Mouse (Mus musculus) CH12.LX (cell line): Measurements from ENCODE around the gene Alg5. TPM values are rescaled to one million over a fixed set of nuclear protein-coding genes. Genes with fewer than 3 reads are reported as not detected.

Source experiments
- DNase-seq: peaks from one replicate; pipeline ENCODE4 v3.0.0-alpha.2; 2013; ENCODE audit errors: extremely low read depth
- H3K27ac ChIP-seq: 2 replicates; pipeline ENCODE4 v1.5.1; 2012; ENCODE audit warnings: low read depth, mild to moderate bottlenecking, control low read depth, moderate library complexity; ENCODE audit not compliant: insufficient read depth
- H3K27me3 ChIP-seq: replicated peaks from 2 replicates; pipeline ENCODE3; 2012; ENCODE audit warnings: inconsistent platforms
- H3K36me3 ChIP-seq, 2 experiments: replicated peaks in 1 of 2; 2 replicates each; pipeline versions ENCODE3 to v1.6.1; 2012; ENCODE audit warnings: inconsistent platforms in 1 of 2, low read length in 1 of 2, mild to moderate bottlenecking in 1 of 2, mixed read lengths in 1 of 2, moderate library complexity in 1 of 2; ENCODE audit not compliant: control insufficient read depth in 1 of 2, insufficient read depth in 1 of 2
- H3K4me1 ChIP-seq, 2 experiments: 2 replicates each; pipeline ENCODE4 v1.6.1; 2012; ENCODE audit warnings: inconsistent platforms in 1 of 2, moderate library complexity in 1 of 2; ENCODE audit not compliant: insufficient read depth in 2 of 2, control insufficient read depth in 1 of 2
- H3K4me2 ChIP-seq: 2 replicates; pipeline ENCODE4 v1.6.1; 2012; ENCODE audit warnings: low read depth, mild to moderate bottlenecking, control low read depth; ENCODE audit not compliant: poor library complexity, insufficient read depth, severe bottlenecking
- H3K4me3 ChIP-seq, 3 experiments: fragments of 150-350 bp in 1 of 3; sonication (generic) in 1 of 3; replicated peaks in 1 of 3; 2 replicates each; pipeline versions ENCODE3 to v1.5.1; 2011 to 2012; ENCODE audit warnings: low read depth in 2 of 3, low read length in 2 of 3, mild to moderate bottlenecking in 2 of 3, moderate library complexity in 2 of 3, control low read depth in 1 of 3, improper control_type of control experiment in 1 of 3, inconsistent platforms in 1 of 3, mixed read lengths in 1 of 3; ENCODE audit not compliant: poor library complexity in 1 of 3
- H3K79me2 ChIP-seq: replicated peaks from 2 replicates; pipeline ENCODE4 v1.6.1; 2012; ENCODE audit warnings: mild to moderate bottlenecking, moderate library complexity; ENCODE audit not compliant: control insufficient read depth, poor library complexity, insufficient read depth, severe bottlenecking; ENCODE audit errors: extremely low read depth
- H3K9ac ChIP-seq: 2 replicates; pipeline ENCODE4 v1.6.1; 2012; ENCODE audit warnings: low read depth, mild to moderate bottlenecking, control low read depth, moderate library complexity; ENCODE audit not compliant: insufficient read depth
- H3K9me3 ChIP-seq: replicated peaks from 2 replicates; pipeline ENCODE3; 2012; ENCODE audit warnings: low read length, inconsistent platforms, mixed read lengths
- BHLHE40 ChIP-seq: IDR thresholded peaks from 2 replicates; pipeline ENCODE4 v1.6.1; 2011; ENCODE audit warnings: mild to moderate bottlenecking, low read depth, low read length, improper control_type of control experiment
- CHD2 ChIP-seq: IDR thresholded peaks from 2 replicates; pipeline ENCODE4 v1.6.1; 2011; ENCODE audit warnings: low read length, improper control_type of control experiment
- EP300 ChIP-seq: IDR thresholded peaks from 2 replicates; pipeline ENCODE4 v1.6.1; 2011; ENCODE audit warnings: low read length, improper control_type of control experiment
- ETS1 ChIP-seq: conservative IDR thresholded peaks from 2 replicates; pipeline ENCODE4 v1.6.1; 2012; ENCODE audit warnings: low read depth, mild to moderate bottlenecking, inconsistent platforms, low read length, improper control_type of control experiment, moderate library complexity
- HCFC1 ChIP-seq: IDR thresholded peaks from 2 replicates; pipeline ENCODE4 v1.6.1; 2012; ENCODE audit warnings: low read depth, mild to moderate bottlenecking, inconsistent platforms, low read length, improper control_type of control experiment
- JUN ChIP-seq: IDR thresholded peaks from 2 replicates; pipeline ENCODE4 v1.6.1; 2011; ENCODE audit warnings: low read depth, mild to moderate bottlenecking, low read length, improper control_type of control experiment, moderate library complexity; ENCODE audit not compliant: insufficient read depth
- KAT2A ChIP-seq: IDR thresholded peaks from 2 replicates; pipeline ENCODE4 v1.6.1; 2012; ENCODE audit warnings: low read length, improper control_type of control experiment, inconsistent platforms; ENCODE audit not compliant: insufficient replicate concordance
- MAZ ChIP-seq: IDR thresholded peaks from 2 replicates; pipeline ENCODE4 v1.6.1; 2012; ENCODE audit warnings: low read depth, mild to moderate bottlenecking, inconsistent platforms, low read length, improper control_type of control experiment, moderate library complexity
- NELFE ChIP-seq: IDR thresholded peaks from 2 replicates; pipeline ENCODE4 v1.6.1; 2011; ENCODE audit warnings: low read depth, low read length, improper control_type of control experiment
- POLR2A ChIP-seq: IDR thresholded peaks from 2 replicates; pipeline ENCODE4 v1.6.1; 2011; ENCODE audit warnings: low read depth, mild to moderate bottlenecking, improper control_type of control experiment, low read length
- RAD21 ChIP-seq: IDR thresholded peaks from 2 replicates; pipeline ENCODE4 v1.6.1; 2011; ENCODE audit warnings: low read depth, mild to moderate bottlenecking, low read length, improper control_type of control experiment, moderate library complexity
- TBP ChIP-seq: conservative IDR thresholded peaks from 2 replicates; pipeline ENCODE4 v1.6.1; 2011; ENCODE audit warnings: low read depth, low read length, improper control_type of control experiment
- UBTF ChIP-seq: IDR thresholded peaks from 2 replicates; pipeline ENCODE4 v1.6.1; 2012; ENCODE audit warnings: low read depth, mild to moderate bottlenecking, inconsistent platforms, low read length, improper control_type of control experiment, moderate library complexity
- USF2 ChIP-seq: conservative IDR thresholded peaks from 2 replicates; pipeline ENCODE4 v1.6.1; 2011; ENCODE audit warnings: low read depth, low read length, improper control_type of control experiment
- ZC3H11A ChIP-seq: IDR thresholded peaks from 2 replicates; pipeline ENCODE4 v1.6.1; 2012; ENCODE audit warnings: low read depth, mild to moderate bottlenecking, inconsistent platforms, low read length, improper control_type of control experiment
- ZNF384 ChIP-seq: IDR thresholded peaks from 2 replicates; pipeline ENCODE4 v1.6.1; 2012; ENCODE audit warnings: low read depth, low read length, improper control_type of control experiment, inconsistent platforms
- dilution Hi-C: fragments of 300-500 bp; cut with MboI; formaldehyde crosslinking; loops from 2 replicates; pipeline ENCODE4 v1.14.3; 2020; ENCODE audit warnings: low sequenced_read_pairs; ENCODE audit not compliant: extremely low pct_unique_long_range_greater_than_20kb, extremely low pct_ligation_motif_present
- in situ Hi-C: fragments of 300-500 bp; cut with MboI; formaldehyde crosslinking; loops from 3 replicates; pipeline ENCODE4 v1.14.3; 2019; ENCODE audit warnings: low sequenced_read_pairs, low pct_ligation_motif_present, low pct_unique_long_range_greater_than_20kb, mixed read lengths
- polyA plus RNA-seq: library from polyadenylated mRNA; unstranded; fragments of >175 nt; gene quantifications from 2 replicates; pipeline ENCODE4 v1.2.1, GENCODE M21; 2012; ENCODE audit warnings: low read depth; ENCODE audit not compliant: insufficient read length
- total RNA-seq, 2 experiments: library from RNA; depleted of rRNA; stranded (reverse); fragments of 300-350 nt in 1 of 2; fragments of >200 nt in 1 of 2; gene quantifications; 2 replicates each; pipeline ENCODE4 v1.2.3; 2012 to 2014

The Alg5 gene
- total and polyA plus RNA-seq, 3 experiments: 33.9 to 52.0 (median 48.0) TPM

- no peak overlapping the region for H3K4me2 ChIP-seq
Observed at GRCm38 (mm10) chr3:54759211-54759610, 23.9 kb downstream of the Alg5 start.

GRCm38 (mm10) chr3:54760321-54761115 is 25.2 kb downstream of the Alg5 start:
- in situ Hi-C loops: no loop called here
- Histone ChIP-seq H3K27ac (no peak overlapping the region), H3K9ac (no peak overlapping the region), H3K4me1 (no peaks in the 10 kb centered on the region), H3K9me3 (peaks cover 2% of the 10 kb centered on the region), H3K36me3 (no peaks in the 10 kb centered on the region), H3K27me3 (no peaks in the 10 kb centered on the region), H3K4me3 (no peak overlapping the region), H3K79me2 (no peaks in the 10 kb centered on the region), H3K4me2 (no peak overlapping the region)
- dilution Hi-C loops: no loop called here
- no peak for DNase-seq
- TF ChIP-seq EP300: no peak
- no peak for TF ChIP-seq BHLHE40
- TF ChIP-seq KAT2A: no peak
- no peak for TF ChIP-seq TBP
- no peak for TF ChIP-seq JUN
- no peak for TF ChIP-seq ETS1
- TF ChIP-seq NELFE: no peak
- no peak for TF ChIP-seq ZNF384

More at GRCm38 (mm10) chr3:54759211-54759610, 23.9 kb downstream of the Alg5 start:
- in situ Hi-C loops: no loop called here
- H3K36me3 ChIP-seq: no peaks in the 10 kb centered on the region
- peaks cover 0 to 3% of the 10 kb centered on the region in 2 experiments; a peak in 1 of 4 replicates for H3K4me1 ChIP-seq
- H3K9me3 ChIP-seq: peaks cover 6% of the 10 kb centered on the region
- no peak overlapping the region for H3K4me3 ChIP-seq
- TF ChIP-seq UBTF (no peak), CHD2 (no peak), RAD21 (no peak), MAZ (no peak), HCFC1 (no peak), USF2 (no peak), NELFE (no peak), POLR2A (no peak), ZC3H11A (no peak), ETS1 (no peak), ZNF384 (no peak)
- H3K27me3 ChIP-seq: no peaks in the 10 kb centered on the region
- H3K9ac ChIP-seq: no peak overlapping the region
- H3K79me2 ChIP-seq: no peaks in the 10 kb centered on the region
- dilution Hi-C loops: no loop called here
- no peak for DNase-seq
- H3K27ac ChIP-seq: no peak overlapping the region
